Mouse (Mus musculus): ENCODE measurements around the gene Tle6.

GRCm38 (mm10) chr10:81605974-81606751, 5.3 kb upstream of the Tle6 start, which contains the start of gene BC025920:
- peak; percentile 51 for TF ChIP-seq POLR2A (IDR thresholded peaks at IDR 0.05; ENCODE audit: insufficient read depth, low read length)
- no peak for TF ChIP-seq CTCF (IDR thresholded peaks at IDR 0.05; ENCODE audit: low read depth, low read length)

Data from ES-Bruce4 (cell line).